Mouse (Mus musculus): ENCODE results near the gene Nop53.
"Not testable (repeated sequence)": the region's sequence is repeated elsewhere in the genome, so short reads cannot be mapped to it uniquely, and the experiment has no call there.

Nop53 gene

DNA sequence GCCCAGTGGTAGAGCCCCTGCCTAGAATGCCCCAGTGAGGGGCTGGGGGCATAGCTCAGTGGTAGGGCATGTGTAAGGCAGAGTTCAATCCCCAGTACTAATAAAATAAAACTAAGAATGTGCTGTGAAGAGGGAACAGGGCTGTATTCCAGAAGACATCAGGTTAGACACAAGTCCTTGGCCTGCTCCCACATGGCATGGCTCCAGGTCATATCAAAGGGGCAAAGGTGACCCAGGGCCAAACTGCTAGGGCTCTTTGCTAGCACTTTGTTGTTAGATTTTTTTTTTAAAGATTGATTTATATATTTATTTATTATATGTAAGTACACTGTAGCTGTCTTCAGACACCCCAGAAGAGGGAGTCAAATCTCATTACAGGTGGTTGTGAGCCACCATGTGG is 27.5 kb downstream of the Nop53 start:
- no peak for DNase-seq

DNA sequence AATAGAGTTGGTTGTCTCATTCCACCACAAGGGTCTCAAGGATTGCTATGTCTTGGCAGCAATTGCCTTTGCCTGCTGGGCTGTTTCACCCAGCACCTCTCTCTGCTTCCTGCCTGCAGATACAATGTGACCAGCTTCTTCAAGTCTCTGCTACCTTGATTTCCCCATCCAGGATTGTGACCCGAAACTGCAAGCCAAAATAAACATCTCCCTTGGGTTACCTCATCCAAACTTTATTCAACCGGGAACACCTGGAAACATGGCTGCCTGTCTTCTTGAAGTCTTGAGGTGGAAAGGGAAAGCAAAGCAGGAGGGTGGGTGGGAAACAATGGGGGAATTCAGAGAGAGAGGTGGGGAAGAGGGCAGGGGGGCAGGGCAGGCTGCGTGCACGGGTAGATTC is 28.9 kb downstream of the Nop53 start:
- DNase-seq = no peak

DNA sequence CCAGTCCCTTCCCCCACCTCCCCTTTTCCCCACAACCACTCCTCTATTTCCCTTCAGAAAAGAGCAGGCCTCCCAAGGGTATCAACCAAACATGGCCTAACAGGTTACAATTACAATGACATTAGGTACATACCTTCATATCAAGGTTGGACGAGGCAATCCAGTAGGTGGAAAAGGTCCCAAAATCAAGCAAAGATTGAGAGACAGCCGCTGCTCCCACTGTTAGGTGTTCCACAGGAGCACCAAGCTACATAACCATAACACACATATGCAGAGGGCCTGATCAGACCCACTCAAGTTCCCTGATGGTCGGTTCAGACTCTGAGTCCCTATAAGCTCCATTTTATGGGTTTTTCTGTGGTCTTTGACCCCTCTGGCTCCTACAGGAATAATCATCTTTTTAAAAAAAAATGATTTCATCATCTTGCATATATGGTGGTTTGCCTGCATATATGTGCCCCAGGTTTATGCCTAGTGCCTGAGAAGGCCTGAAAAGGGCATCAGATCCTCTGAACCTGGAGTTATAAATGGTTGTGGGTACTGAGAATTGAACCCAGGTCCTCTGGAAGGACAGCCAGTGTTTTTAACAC is 29.6 kb downstream of the Nop53 start:
- DNase-seq = no peak

DNA sequence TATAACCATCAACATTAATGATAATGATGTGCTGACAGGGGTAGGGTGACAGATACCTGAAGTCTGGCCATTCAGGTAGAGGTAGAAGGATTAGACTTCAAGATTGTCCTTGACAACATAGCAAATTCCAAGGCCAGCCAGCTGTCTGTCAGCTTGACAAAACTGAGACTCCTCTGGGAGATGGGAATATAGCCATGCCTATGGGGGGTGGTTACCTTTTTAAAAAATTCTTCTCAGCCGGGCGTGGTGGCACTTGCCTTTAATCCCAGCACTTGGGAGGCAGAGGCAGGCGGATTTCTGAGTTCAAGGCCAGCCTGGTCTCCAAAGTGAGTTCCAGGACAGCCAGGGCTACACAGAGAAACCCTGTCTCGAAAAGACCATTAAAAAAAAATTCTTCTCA is 30.2 kb downstream of the Nop53 start:
- not testable (repeated sequence) for DNase-seq

DNA sequence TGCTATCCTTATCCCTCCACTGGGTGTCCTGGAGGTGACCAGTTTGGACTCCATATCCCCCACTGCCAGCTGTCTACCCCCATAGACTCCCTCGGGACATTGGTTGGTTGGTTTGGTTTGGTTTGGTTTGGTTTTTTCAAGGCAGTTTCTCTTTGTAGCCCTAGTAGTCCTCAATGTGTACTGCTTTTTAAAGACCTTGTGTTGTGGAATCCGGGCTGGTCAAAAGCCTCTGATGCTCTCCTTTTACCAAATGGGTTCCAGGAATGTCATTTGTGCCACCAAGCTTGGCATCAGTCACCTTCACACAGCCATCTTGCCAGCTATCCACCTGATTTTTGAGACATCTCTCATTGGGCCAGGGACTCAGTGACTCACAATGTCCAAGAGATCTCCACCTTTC is 31.1 kb downstream of the Nop53 start:
- no peak for DNase-seq

DNA sequence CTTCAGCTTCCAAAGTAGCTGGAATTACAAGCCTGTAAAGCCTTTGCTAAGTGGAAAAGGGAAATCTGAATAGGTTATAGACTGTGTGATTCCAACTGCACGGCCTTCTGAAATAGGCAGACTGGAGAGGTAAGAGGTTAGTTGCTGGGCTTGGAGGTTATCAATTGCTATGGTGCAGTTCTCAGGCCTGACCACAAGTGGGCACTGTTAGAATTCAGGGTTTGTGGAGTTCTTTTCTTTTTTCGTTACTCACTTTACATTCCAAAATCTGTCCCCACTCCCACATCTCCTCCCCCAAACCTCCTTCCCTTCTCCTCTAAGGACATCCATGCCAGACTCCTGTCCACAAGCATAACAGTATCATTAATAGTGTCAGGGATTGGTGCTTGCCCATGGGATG is 31.6 kb downstream of the Nop53 start:
- peak; percentile 32 for DNase-seq

DNA sequence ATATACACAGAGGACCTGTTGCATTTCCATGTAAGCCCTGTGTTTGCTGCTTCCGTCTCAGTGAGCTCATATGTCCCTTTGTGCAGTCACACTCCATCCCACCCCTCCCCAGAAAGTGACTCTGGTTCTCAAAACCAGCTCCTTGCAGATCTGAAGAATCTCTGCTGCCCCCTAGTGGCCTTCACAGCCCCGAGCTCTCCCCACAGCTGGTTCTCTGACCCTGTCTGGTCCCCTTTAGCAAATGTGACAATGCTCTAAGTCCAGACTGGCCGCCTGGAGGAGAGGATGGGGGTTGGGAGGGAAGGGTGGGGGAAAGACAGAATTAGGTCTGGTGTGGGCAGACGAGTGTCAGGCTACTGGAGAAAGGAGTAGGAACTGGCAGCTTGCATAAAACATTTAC is 33.7 kb downstream of the Nop53 start:
- DNase-seq = peak; percentile 82

DNA sequence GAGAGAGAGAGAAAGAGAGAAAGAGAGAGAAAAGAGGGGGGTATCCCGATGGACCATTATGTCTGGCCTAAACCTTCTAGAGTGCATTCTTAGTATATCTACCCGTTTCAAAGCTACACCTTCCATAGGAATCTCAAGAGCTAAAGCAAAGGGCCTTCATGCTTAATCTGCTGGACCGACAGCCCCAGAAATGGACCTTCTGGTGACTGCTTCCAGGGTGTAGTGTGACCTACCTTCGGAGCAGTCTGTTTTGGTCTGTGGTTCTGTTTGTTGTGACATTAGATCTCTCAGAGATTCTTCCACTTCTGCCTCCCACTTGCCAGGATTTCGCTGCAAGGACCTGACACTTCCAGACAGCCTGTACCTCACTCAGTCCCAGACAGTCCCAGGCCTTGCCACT is 35.4 kb downstream of the Nop53 start:
- DNase-seq = no peak

DNA sequence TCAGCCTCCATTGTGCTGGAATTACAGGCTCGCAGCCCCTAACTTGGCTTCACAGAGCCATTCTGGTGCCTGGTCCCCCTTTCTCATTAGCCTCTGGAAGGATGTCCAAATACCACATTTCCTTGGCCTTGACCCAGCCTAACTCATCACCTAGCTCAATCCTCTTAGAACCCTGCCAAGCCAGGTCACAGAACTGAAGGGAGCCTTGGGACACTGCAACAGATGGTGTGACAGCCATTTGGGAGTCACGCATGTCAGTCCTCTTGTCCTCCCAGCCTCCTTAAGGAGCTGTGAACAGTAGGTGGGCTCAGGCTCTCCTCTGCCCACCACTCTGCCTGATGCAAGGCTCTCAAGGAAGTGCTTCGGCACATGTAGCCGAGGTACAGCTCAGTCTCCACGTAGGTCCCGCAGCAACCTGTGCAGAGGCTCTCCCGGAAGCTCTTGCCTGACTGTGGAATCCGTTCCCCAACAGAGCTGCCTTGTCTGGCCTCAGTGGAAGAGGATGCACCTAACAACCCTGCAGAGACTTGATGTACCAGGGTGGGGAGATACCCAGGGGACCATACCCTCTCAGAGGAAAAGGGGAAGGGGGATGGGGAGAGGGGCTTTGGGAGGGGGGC is 37.8 kb downstream of the Nop53 start:
- DNase-seq = no peak

DNA sequence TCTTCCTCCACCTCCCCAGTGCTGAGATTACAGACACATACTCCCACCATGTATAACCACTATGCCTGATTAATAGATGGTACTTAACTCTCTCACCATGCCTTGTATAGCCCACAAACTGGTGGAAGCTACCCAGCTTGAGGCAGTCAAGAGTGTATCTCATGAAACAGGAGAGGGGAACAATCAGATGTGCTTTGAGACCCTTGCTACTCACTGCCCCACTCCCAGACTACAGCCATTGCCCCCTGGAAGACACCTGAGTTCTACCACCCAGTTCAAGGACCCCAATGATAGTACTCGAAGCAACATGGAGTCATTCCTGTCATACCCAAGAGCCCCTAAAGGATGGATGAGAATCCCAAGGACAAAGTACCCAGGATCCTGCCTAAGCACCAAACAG is 39.3 kb downstream of the Nop53 start:
- DNase-seq = no peak

DNA sequence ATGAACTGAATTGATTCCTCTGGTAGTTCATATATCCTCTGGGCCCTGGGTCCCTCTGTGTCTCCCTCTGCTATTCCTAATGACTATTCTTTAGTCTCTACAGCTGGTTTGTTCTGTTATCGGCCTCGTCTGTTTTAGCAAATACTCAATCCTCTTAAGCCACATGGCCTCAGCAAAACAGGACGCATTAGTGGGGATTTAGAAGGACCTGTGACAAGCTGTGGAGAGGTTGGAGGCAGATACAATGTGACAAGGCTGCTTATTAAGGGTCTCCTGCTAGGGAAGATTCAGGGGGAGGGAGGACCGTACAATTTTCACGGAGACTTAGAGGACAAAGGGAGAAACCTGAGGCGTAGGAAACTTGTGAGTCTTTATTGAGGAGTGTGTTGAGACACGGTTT is 40.0 kb downstream of the Nop53 start:
- no peak for DNase-seq

DNA sequence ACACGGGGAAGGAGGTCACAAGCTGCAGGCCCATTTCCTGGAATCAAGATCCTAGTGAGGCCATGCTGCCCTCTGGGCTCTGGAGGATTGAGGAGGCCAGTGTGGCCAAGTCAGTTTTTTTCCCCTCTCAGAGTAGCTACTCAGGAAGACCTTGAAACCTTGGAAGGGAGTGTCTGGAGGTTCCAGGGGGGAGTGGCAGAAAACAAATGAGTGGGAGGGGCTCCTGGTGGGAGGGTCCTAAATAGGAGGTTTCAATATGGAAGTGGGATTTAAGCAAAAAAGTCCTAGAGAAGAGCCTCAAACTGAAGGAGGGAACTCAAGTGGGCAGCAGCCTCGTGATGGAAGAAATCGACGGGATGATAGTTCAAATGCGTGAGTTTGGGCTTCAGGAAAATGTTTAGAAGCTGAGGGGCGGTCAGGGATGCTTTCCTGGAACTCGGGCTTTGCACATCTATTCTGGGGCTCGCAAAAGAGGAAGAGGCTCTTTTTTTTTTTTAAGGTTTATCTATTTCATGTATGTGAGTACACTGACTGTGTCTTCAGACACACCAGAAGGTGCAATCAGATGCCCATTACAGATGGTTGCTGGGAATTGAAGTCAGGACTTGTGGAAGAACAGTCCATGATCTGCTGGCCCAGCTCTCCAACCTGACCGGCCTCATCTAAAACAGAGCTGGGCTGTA is 44.4 kb downstream of the Nop53 start:
- no peak for DNase-seq

DNA sequence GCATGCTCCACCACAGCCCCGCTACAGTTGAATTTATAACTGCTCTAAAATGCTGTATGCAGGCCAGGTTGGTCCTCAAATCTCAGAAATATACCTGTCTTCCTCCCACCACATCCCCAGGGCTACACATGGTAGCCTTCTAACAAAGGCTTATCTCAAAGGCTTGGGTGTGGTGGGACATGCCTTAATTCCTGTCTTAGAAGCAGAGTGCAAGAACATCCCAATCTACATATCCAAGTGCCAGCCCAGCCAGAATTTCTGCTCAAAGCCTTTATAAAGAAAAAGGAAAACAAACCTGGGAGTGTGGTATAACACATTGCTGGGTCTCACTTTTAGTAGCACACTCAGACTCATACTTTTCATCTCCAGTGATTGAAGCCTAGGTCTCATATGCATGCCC is 51.6 kb downstream of the Nop53 start:
- no peak for DNase-seq

Measured in right cerebral cortex, postnatal 4 days (tissue).